Mouse (Mus musculus) liver, embryonic 12.5 days (tissue): Measurements from ENCODE around the gene Hnrnpa2b1. TPM values are rescaled to one million over a fixed set of nuclear protein-coding genes. Genes with fewer than 3 reads are reported as not detected.

Source experiments
- ATAC-seq: fragments of 200-750 bp; cut with Nextera tagmentation; 2 replicates; pipeline ENCODE4 v1.8.0; 2017; ENCODE audit warnings: moderate number of reproducible peaks, mild to moderate bottlenecking, moderate library complexity
- H3K27ac ChIP-seq: fragments of 300-500 bp; sonication (generic); 2 replicates; pipeline ENCODE4 v1.5.1; 2016; ENCODE audit warnings: mild to moderate bottlenecking
- H3K27me3 ChIP-seq: fragments of 300-500 bp; sonication (generic); replicated peaks from 2 replicates; pipeline ENCODE4 v1.6.1; 2016; ENCODE audit warnings: mild to moderate bottlenecking, moderate library complexity
- H3K36me3 ChIP-seq: fragments of 300-500 bp; sonication (generic); 2 replicates; pipeline ENCODE4 v1.6.1; 2016; ENCODE audit warnings: mild to moderate bottlenecking, moderate library complexity
- H3K4me1 ChIP-seq: fragments of 300-500 bp; sonication (generic); 2 replicates; pipeline ENCODE4 v1.6.1; 2016
- H3K4me2 ChIP-seq: fragments of 300-500 bp; sonication (generic); 2 replicates; pipeline ENCODE4 v1.6.1; 2016; ENCODE audit warnings: mild to moderate bottlenecking, moderate library complexity
- H3K4me3 ChIP-seq: fragments of 300-500 bp; sonication (generic); 2 replicates; pipeline ENCODE4 v1.5.1; 2016; ENCODE audit warnings: mild to moderate bottlenecking, moderate library complexity
- H3K9ac ChIP-seq: fragments of 300-500 bp; sonication (generic); 2 replicates; pipeline ENCODE4 v1.6.1; 2016; ENCODE audit warnings: mild to moderate bottlenecking, moderate library complexity
- H3K9me3 ChIP-seq: fragments of 300-500 bp; sonication (generic); replicated peaks from 2 replicates; pipeline ENCODE4 v1.6.1; 2016; ENCODE audit warnings: mild to moderate bottlenecking, moderate library complexity
- WGBS: fragments of 180-500 bp; shearing (Covaris S2); methylation state at CpG from one replicate; pipeline ENCODE4 v1.1.7; 2016; ENCODE audit not compliant: insufficient replicate concordance; 5-methylcytosine and 5-hydroxymethylcytosine counted together
- polyA plus RNA-seq: library from polyadenylated mRNA; unstranded; fragments of >200 nt; fragmentation: Nextera tagmentation; extraction: Ambion mirVana; gene quantifications from 2 replicates; pipeline ENCODE4 v1.2.1, GENCODE M21; 2016

Gene Hnrnpa2b1
- polyA plus RNA-seq, 1 experiment from 2014 or later = 1,236 TPM

DNA sequence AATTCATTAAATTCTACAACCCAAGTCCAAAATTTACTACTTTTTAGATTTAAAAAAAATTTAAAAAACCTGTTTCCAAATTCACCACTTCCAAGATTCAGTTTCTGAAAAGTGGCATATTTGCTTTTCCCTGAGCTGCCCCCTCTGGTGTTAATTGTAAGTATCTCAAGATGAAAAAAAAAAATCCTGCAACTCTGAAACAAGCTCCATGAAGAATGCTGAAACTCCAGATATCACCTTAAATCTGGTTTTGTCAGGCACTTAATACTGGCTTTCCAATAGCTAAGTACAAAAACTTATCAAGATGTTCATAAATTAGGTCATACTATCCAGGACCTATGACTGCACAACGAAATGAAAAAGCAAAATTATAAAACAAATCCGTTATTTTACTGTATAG is 2.0 kb downstream of the Hnrnpa2b1 start:
- Histone ChIP-seq H3K4me2 (peak overlapping the region; percentile 63), H3K9ac (peak overlapping the region; percentile 93), H3K36me3 (peaks cover 61% of the 10 kb centered on the region)

DNA sequence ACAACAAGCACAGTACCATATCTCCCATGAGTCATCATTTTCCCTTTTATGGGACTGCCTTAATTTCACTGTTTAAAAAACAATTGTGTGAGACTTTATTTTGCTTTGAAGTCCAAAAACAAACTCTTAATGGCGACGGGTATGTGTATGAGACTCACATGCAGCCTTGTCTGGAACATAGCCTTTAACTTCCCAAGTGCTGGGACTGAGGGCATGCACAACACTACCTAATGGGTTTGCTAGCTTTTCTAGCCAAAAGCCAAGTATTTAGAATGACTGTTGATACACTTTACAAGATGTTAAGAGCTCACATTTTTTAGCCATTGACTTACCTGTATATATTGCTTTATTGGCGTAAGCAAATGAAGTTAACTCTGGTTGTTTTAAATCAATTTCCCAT is 9.3 kb downstream of the Hnrnpa2b1 start:
- WGBS = 81% methylated on average over 3 of the region's 3 CpGs
- Histone ChIP-seq H3K4me2 (no peak overlapping the region), H3K27me3 (no peaks in the 10 kb centered on the region), H3K27ac (no peak overlapping the region), H3K36me3 (peaks cover 73% of the 10 kb centered on the region), H3K4me3 (no peak overlapping the region), H3K9me3 (no peaks in the 10 kb centered on the region), H3K4me1 (peaks cover 17% of the 10 kb centered on the region), H3K9ac (no peak overlapping the region)
- ATAC-seq = no peak

More for the DNA sequence above, 2.0 kb downstream of the Hnrnpa2b1 start:
- Histone ChIP-seq H3K9me3 (no peaks in the 10 kb centered on the region), H3K27ac (no peak overlapping the region), H3K27me3 (no peaks in the 10 kb centered on the region), H3K4me3 (peak overlapping the region; percentile 94), H3K4me1 (peaks cover 35% of the 10 kb centered on the region)
- WGBS = 0% methylated on average over 2 of the region's 2 CpGs
- ATAC-seq = no peak

DNA sequence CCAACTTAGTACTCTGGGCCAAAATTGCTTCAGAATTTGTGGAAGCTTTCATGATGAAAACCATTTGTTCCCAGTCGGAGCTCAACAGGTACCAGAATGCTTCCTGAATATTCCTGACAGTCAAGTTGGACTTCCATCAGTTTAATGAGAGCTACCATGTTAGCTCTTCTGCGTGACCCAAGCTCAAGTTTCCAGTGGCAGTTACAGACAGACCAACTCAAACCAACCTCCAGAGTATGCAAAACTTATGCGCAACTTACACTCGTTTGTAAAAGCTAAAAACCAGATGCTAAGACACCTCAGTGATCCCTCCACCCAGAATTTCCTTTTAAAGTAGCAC is 9.7 kb downstream of the Hnrnpa2b1 start:
- Histone ChIP-seq H3K27ac (no peak overlapping the region), H3K36me3 (peaks cover 70% of the 10 kb centered on the region), H3K27me3 (no peaks in the 10 kb centered on the region), H3K4me1 (peaks cover 20% of the 10 kb centered on the region), H3K4me3 (no peak overlapping the region), H3K9ac (no peak overlapping the region), H3K9me3 (no peaks in the 10 kb centered on the region), H3K4me2 (no peak overlapping the region)
- 75% methylated on average over 4 of the region's 4 CpGs for WGBS
- peak; percentile 30; the same call in 1 of the 2 replicates for ATAC-seq

DNA sequence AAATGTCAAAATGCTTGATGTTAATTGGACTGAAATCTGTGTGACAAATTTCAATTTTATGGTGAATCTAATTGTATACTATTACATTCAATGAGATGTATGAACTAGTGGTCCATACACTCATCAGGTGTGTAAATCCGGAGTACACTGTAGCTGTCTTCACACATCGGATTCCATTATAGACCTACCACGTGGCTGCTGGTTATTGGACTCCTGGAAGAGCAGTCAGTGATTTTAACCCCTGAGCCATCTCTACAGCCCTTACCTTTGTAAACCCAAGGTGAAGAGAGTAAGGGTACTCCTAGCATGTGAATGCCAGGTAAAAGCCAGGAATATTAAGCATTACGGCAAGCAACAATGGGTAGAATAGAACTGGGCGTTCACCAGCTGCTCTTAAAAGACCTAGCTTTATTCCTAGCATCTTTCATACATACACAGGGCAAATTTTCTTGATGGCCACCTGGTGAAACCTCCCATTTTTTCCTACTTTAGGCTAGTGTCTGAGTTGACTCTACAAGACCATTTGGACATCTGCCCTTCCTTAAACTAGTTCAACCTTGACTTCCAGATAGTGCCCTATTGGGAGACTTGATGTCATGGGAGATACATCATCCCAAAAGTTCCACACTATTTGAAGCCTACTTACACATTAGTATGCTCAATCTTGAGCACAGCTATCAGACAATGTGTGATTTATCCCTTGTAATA is 10.2 kb downstream of the Hnrnpa2b1 start:
- Histone ChIP-seq H3K4me3 (no peak overlapping the region), H3K9ac (no peak overlapping the region), H3K27ac (no peak overlapping the region), H3K4me2 (no peak overlapping the region), H3K4me1 (peaks cover 23% of the 10 kb centered on the region), H3K27me3 (no peaks in the 10 kb centered on the region), H3K9me3 (no peaks in the 10 kb centered on the region), H3K36me3 (peaks cover 64% of the 10 kb centered on the region)
- peak; percentile 56 for ATAC-seq
- 40% methylated on average over 5 of the region's 5 CpGs for WGBS

DNA sequence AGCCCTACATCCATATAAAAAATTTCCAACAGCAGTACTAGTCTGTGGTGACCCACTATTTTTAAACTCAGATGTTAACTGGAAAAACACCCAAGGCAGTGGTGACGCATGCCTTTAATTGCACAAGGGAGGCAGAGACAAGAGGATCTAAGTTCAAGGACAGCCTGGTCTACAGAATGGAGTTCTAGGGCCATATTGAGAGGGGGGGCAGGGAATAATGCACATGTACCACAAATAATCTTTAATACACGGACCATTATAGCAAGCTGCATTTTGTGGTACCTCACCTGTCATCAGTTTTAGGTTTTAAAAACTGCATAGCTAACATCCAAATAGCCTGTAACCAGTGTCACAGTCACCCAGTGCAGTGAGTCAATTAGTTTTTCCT is 10.8 kb downstream of the Hnrnpa2b1 start:
- peaks cover 22% of the 10 kb centered on the region for H3K4me1 ChIP-seq
- peaks cover 59% of the 10 kb centered on the region for H3K36me3 ChIP-seq
- no peaks in the 10 kb centered on the region for H3K9me3 ChIP-seq
- no peak overlapping the region for H3K9ac ChIP-seq
- no peak overlapping the region for H3K27ac ChIP-seq
- 20% methylated on average over 2 of the region's 2 CpGs for WGBS
- H3K4me3 ChIP-seq = no peak overlapping the region
- ATAC-seq = peak; percentile 25
- no peak overlapping the region for H3K4me2 ChIP-seq
- H3K27me3 ChIP-seq = no peaks in the 10 kb centered on the region

DNA sequence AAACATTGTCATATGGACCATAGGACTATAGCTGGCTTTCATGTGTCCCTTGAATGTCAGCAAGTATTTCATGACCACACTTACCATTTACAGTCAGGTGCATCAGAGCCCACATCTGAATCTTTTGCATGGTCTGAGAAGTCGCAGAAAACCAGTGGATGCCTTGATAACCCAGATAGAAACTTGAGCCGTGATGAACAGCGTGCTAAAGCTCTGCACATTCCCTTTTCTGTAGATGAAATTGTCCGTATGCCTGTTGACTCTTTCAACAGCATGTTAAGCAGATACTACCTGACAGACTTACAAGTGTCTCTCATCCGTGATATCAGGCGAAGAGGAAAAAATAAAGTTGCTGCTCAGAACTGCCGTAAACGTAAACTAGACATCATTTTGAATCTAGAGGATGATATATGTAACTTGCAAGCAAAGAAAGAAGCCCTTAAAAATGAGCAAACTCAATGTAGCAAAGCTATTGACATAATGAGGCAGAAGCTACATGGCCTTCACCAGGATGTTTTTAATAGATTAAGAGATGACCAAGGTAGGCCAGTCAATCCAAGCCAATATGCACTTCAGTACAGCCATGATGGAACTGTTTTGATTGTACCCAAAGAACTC is 11.8 kb downstream of the Hnrnpa2b1 start:
- H3K4me1 ChIP-seq = peaks cover 15% of the 10 kb centered on the region; the same call in 1 of the 2 replicates
- no peak overlapping the region for H3K4me2 ChIP-seq
- no peak overlapping the region for H3K27ac ChIP-seq
- no peak overlapping the region for H3K4me3 ChIP-seq
- no peaks in the 10 kb centered on the region for H3K9me3 ChIP-seq
- no peak overlapping the region for H3K9ac ChIP-seq
- H3K36me3 ChIP-seq = peaks cover 49% of the 10 kb centered on the region
- no peaks in the 10 kb centered on the region for H3K27me3 ChIP-seq
- WGBS = 69% methylated on average over 8 of the region's 8 CpGs
- no peak for ATAC-seq

DNA sequence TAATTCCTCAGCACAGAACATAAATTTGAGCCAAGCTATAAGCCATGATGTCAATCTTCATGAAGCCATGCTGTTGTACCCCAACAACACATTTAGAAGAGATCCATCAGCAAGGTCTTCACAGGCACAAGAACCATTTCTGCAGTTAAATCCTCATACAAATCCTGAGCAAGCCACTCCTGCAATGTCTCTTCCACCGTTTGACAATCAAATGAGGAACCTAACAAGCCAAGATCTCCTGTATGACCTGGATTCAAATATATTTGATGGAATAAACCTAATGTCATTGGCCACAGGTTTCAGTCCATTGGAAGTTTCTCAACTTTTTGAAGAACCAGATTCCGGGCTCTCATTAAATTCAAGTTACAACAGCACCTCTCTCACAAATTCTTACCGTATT is 12.4 kb downstream of the Hnrnpa2b1 start:
- WGBS = 61% methylated on average over 3 of the region's 3 CpGs

DNA sequence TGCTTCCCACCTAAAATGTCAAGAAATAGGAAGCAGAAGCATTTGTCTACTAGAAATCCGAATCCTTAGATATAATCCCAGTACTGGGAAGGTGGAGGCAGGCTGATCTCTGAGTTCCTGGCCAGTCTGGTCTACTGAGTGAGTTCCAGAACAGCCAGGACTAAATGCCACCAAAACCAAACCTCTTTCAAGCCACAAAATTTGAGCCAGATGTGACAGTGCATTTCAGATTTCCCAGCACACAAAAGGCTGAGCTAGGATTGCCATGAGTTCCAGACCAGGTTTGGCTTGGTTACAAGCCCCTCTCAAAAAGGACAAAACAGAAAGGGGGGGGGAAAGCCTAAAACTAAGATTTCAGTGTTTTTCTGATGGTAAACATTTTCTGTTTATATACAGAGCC is 13.5 kb downstream of the Hnrnpa2b1 start:
- Histone ChIP-seq H3K9ac (no peak overlapping the region), H3K27ac (no peak overlapping the region), H3K36me3 (peaks cover 35% of the 10 kb centered on the region), H3K9me3 (no peaks in the 10 kb centered on the region), H3K27me3 (no peaks in the 10 kb centered on the region), H3K4me1 (peaks cover 15% of the 10 kb centered on the region; the same call in 1 of the 2 replicates), H3K4me3 (no peak overlapping the region), H3K4me2 (no peak overlapping the region)
- 62% methylated on average over 1 of the region's 1 CpGs for WGBS
- no peak for ATAC-seq

More for the DNA sequence above, 12.4 kb downstream of the Hnrnpa2b1 start:
- H3K27me3 ChIP-seq = no peaks in the 10 kb centered on the region
- no peaks in the 10 kb centered on the region for H3K9me3 ChIP-seq
- no peak overlapping the region for H3K4me3 ChIP-seq
- H3K9ac ChIP-seq = no peak overlapping the region
- H3K27ac ChIP-seq = no peak overlapping the region
- H3K4me1 ChIP-seq = peaks cover 15% of the 10 kb centered on the region; the same call in 1 of the 2 replicates
- H3K4me2 ChIP-seq = no peak overlapping the region
- peaks cover 45% of the 10 kb centered on the region for H3K36me3 ChIP-seq
- no peak for ATAC-seq

DNA sequence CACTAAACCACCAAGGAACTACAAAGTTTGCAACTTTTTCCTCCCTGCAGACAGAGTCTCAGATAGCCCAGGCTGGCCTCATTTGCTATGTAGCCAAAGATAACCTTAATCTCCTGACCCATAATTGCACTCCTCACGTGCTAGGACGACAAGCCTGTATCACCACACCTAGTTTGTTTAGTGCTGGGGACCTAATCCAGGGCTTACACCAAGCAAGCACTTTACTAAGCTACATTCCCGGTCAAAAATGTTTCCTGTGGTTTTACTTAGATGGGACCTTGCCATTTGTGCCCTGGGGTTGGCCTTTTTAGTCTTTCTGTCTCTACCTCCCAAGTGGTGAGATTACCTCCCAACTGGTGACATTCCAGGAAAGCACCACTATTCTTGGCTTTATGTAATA is 14.7 kb downstream of the Hnrnpa2b1 start:
- 14% methylated on average over 3 of the region's 3 CpGs for WGBS
- ATAC-seq = no peak

DNA sequence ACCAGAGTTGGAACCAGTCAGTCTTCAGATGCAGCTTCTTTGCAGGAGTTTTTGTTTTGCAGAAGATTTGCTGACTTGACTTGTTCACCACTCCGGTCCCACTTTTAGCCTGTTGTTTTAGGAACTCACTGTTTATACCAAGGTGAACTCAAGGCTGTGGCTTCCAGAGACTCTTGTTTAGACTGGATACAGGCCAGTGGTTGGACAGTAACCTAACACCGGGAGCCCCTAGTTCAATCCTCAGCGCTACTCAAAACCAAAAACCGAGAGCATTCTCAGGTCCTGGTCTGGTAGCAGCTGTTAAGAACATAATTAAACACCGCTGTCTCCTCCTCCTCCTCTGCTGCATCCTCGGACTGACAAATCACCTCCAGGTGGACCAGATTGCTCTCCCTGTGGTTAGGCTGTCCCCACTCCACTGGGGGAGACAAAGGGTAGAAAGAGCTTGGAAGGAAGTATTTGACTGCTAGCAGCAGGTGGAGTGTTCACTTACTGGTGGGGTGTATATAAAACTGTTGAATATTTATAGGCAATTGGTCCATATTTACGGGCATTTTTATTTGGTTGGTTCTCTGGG is 16.7 kb downstream of the Hnrnpa2b1 start:
- 72% methylated on average over 7 of the region's 7 CpGs for WGBS

More for the DNA sequence above, 14.7 kb downstream of the Hnrnpa2b1 start:
- no peak overlapping the region for H3K4me3 ChIP-seq
- H3K4me2 ChIP-seq = no peak overlapping the region
- no peak overlapping the region for H3K27ac ChIP-seq
- peaks cover 24% of the 10 kb centered on the region for H3K36me3 ChIP-seq
- no peak overlapping the region for H3K9ac ChIP-seq
- peaks cover 15% of the 10 kb centered on the region; the same call in 1 of the 2 replicates for H3K4me1 ChIP-seq
- H3K27me3 ChIP-seq = no peaks in the 10 kb centered on the region
- H3K9me3 ChIP-seq = no peaks in the 10 kb centered on the region

DNA sequence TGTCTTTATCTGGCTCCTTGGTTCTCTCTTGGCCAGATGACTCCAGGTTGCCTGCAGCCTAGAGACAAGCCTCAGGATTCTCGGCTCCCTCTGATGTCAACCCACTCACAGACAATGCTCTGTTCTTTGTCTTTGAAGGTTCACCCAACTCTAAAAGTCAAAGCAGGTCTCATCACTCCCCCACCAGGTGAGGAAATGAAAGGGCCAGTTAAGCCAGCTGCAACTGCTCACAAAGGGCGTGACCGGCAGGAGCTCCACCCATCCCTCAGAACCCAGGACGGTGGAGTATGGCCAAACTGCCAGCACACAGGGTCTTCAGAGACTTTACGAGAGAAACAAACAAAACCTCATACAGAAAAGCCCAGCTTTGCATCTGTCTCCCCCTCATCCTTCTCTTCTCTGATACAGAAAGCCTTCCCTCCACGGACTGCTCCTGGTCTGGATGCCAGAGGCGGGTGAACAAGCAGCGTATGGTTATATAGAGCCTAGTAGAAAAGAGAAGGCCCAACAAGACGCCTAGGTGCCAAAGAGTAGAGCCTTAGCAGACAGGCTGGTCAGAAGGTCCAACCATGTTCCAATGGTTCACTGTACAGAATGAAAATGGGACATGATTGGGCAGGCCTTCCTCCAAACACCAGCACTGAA is 27.4 kb downstream of the Hnrnpa2b1 start:
- H3K4me3 ChIP-seq = no peak overlapping the region
- 0 out of 2 replicates have a peak, but pooled peaks cover 4% of the 10 kb centered on the region for H3K4me1 ChIP-seq
- 41% methylated on average over 9 of the region's 9 CpGs for WGBS
- no peak for ATAC-seq
- H3K27me3 ChIP-seq = peaks cover 44% of the 10 kb centered on the region
- no peaks in the 10 kb centered on the region for H3K9me3 ChIP-seq
- no peak overlapping the region for H3K9ac ChIP-seq
- no peaks in the 10 kb centered on the region for H3K36me3 ChIP-seq
- no peak overlapping the region for H3K27ac ChIP-seq
- no peak overlapping the region for H3K4me2 ChIP-seq

More for the DNA sequence above, 16.7 kb downstream of the Hnrnpa2b1 start:
- Histone ChIP-seq H3K4me3 (no peak overlapping the region), H3K36me3 (peaks cover 8% of the 10 kb centered on the region; the same call in 1 of the 2 replicates), H3K4me2 (no peak overlapping the region), H3K27me3 (0 out of 2 replicates have a peak, but pooled peaks cover 4% of the 10 kb centered on the region), H3K27ac (no peak overlapping the region), H3K9ac (no peak overlapping the region), H3K9me3 (no peaks in the 10 kb centered on the region), H3K4me1 (peaks cover 15% of the 10 kb centered on the region; the same call in 1 of the 2 replicates)
- ATAC-seq = no peak
